Mouse (Mus musculus) C2C12 (cell line): ENCODE measurements at regions not wholly inside any gene's neighbourhood (a gene's known extent, or its start where the extent isn't known, plus 50 kb on each side); places are given as distances from the start of the nearest gene placed in this dataset.
"Not testable (repeated sequence)": the region's sequence is repeated elsewhere in the genome, so short reads cannot be mapped to it uniquely, and the experiment has no call there.

Experiments used
- H3K27me3 ChIP-seq: one replicate; pipeline ENCODE4 v1.6.1; 2011; ENCODE audit not compliant: control insufficient read depth, insufficient read depth, insufficient read length
- H3K36me3 ChIP-seq: one replicate; pipeline ENCODE4 v1.6.1; 2011; ENCODE audit not compliant: control insufficient read depth, insufficient read depth
- H3K4me3 ChIP-seq: one replicate; pipeline ENCODE4 v1.5.1; 2011; ENCODE audit warnings: mild to moderate bottlenecking, control low read depth; ENCODE audit not compliant: poor library complexity, insufficient read depth, severe bottlenecking
- H3K79me2 ChIP-seq: one replicate; pipeline ENCODE4 v1.6.1; 2011; ENCODE audit not compliant: control insufficient read depth, insufficient read depth
- H3K79me3 ChIP-seq: one replicate; pipeline ENCODE4 v1.6.1; 2011; ENCODE audit warnings: low read depth, control low read depth
- H3ac ChIP-seq: one replicate; pipeline ENCODE3; 2011; ENCODE audit warnings: low read depth; ENCODE audit not compliant: control insufficient read depth, insufficient read length
- CEBPB ChIP-seq: IDR thresholded peaks from one replicate; pipeline ENCODE4 v1.6.1; 2011; ENCODE audit warnings: low read depth, mild to moderate bottlenecking, control low read depth, moderate library complexity
- CTCF ChIP-seq: IDR thresholded peaks from one replicate; pipeline ENCODE4 v1.5.1; 2011; ENCODE audit not compliant: control insufficient read depth, insufficient read depth, insufficient read length
- FOSL1 ChIP-seq: IDR thresholded peaks from one replicate; pipeline ENCODE4 v1.8.0; 2011; ENCODE audit warnings: mild to moderate bottlenecking, low read length; ENCODE audit not compliant: poor library complexity, insufficient read depth, severe bottlenecking
- MAX ChIP-seq: IDR thresholded peaks from one replicate; pipeline ENCODE4 v1.6.1; 2011; ENCODE audit warnings: mild to moderate bottlenecking, control low read depth
- MYOD1 ChIP-seq: IDR thresholded peaks from one replicate; pipeline ENCODE4 v1.6.1; 2011; ENCODE audit warnings: low read depth; ENCODE audit not compliant: control insufficient read depth, insufficient read length
- MYOG ChIP-seq: IDR thresholded peaks from one replicate; pipeline ENCODE4 v1.6.1; 2011; ENCODE audit not compliant: control insufficient read depth, insufficient read length; ENCODE audit errors: extremely low read depth
- USF1 ChIP-seq: IDR thresholded peaks from one replicate; pipeline ENCODE4 v1.6.1; 2011; ENCODE audit warnings: low read depth, mild to moderate bottlenecking, control low read depth, moderate library complexity

GRCm38 (mm10) chr3:56955098-56955798, 346.5 kb downstream of the Tm4sf1 start:
- H3K79me2 ChIP-seq = no peaks in the 10 kb centered on the region
- H3K36me3 ChIP-seq = no peaks in the 10 kb centered on the region
- TF ChIP-seq FOSL1 = no peak
- TF ChIP-seq CTCF = no peak
- no peak for TF ChIP-seq MYOG
- no peaks in the 10 kb centered on the region for H3K79me3 ChIP-seq
- no peak overlapping the region for H3ac ChIP-seq
- no peak overlapping the region for H3K4me3 ChIP-seq
- H3K27me3 ChIP-seq = no peaks in the 10 kb centered on the region

DNA sequence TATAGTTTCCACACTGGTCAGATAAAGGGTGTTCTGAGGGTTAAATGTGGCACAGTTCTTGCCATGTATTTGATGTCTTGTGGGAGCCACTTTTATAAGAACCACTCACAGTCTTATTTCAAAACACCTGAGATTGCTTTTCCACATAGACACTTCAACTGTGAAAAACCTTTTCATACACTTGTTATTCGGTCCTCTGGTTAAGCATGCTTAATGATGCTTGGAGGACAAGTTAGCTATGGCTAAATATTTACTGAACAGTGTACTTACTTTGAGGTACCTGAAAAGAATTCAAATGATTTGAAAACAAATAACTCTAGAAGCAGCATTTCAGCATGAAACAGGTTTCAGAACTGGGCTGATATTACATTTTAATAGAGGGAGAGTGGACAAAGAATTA, 359.2 kb downstream of the Tm4sf1 start:
- H3ac ChIP-seq, H3K27me3 ChIP-seq, H3K4me3 ChIP-seq, H3K79me2 ChIP-seq, H3K36me3 ChIP-seq, H3K79me3 ChIP-seq: not testable (repeated sequence)

DNA sequence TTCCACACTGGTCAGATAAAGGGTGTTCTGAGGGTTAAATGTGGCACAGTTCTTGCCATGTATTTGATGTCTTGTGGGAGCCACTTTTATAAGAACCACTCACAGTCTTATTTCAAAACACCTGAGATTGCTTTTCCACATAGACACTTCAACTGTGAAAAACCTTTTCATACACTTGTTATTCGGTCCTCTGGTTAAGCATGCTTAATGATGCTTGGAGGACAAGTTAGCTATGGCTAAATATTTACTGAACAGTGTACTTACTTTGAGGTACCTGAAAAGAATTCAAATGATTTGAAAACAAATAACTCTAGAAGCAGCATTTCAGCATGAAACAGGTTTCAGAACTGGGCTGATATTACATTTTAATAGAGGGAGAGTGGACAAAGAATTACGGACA, 372.8 kb downstream of the Tm4sf1 start:
- not testable (repeated sequence) for H3K36me3 ChIP-seq, H3K4me3 ChIP-seq, H3K79me2 ChIP-seq, H3K27me3 ChIP-seq, H3ac ChIP-seq, H3K79me3 ChIP-seq

GRCm38 (mm10) chr3:56898491-56898890, 403.3 kb downstream of the Tm4sf1 start:
- Histone ChIP-seq H3K36me3 (no peaks in the 10 kb centered on the region), H3K79me2 (no peaks in the 10 kb centered on the region), H3ac (no peak overlapping the region), H3K27me3 (no peaks in the 10 kb centered on the region), H3K4me3 (no peak overlapping the region), H3K79me3 (no peaks in the 10 kb centered on the region)
- no peak for TF ChIP-seq CEBPB

- Histone ChIP-seq H3K79me2 (no peaks in the 10 kb centered on the region), H3K4me3 (no peak overlapping the region), H3K27me3 (no peaks in the 10 kb centered on the region), H3K79me3 (no peaks in the 10 kb centered on the region), H3K36me3 (no peaks in the 10 kb centered on the region), H3ac (no peak overlapping the region)
- TF ChIP-seq CTCF = no peak
- TF ChIP-seq CEBPB = no peak
- TF ChIP-seq MYOD1 = no peak
- no peak for TF ChIP-seq FOSL1
- no peak for TF ChIP-seq USF1
- no peak for TF ChIP-seq MAX
- TF ChIP-seq MYOG = no peak
Measured at GRCm38 (mm10) chr3:56877062-56877461, 424.7 kb downstream of the Tm4sf1 start.

- Histone ChIP-seq H3K4me3 (no peak overlapping the region), H3K27me3 (no peaks in the 10 kb centered on the region), H3K79me3 (no peaks in the 10 kb centered on the region), H3ac (no peak overlapping the region), H3K36me3 (no peaks in the 10 kb centered on the region), H3K79me2 (no peaks in the 10 kb centered on the region)
- no peak for TF ChIP-seq FOSL1
- no peak for TF ChIP-seq MYOD1
- no peak for TF ChIP-seq MAX
- no peak for TF ChIP-seq USF1
- no peak for TF ChIP-seq CEBPB
- no peak for TF ChIP-seq CTCF
- TF ChIP-seq MYOG = no peak
Measured at GRCm38 (mm10) chr3:56863591-56863990, 438.2 kb downstream of the Tm4sf1 start.

GRCm38 (mm10) chr3:56859841-56860240, 441.9 kb downstream of the Tm4sf1 start:
- no peaks in the 10 kb centered on the region for H3K79me2 ChIP-seq
- no peaks in the 10 kb centered on the region for H3K27me3 ChIP-seq
- no peak overlapping the region for H3ac ChIP-seq
- TF ChIP-seq MYOG (no peak), MAX (no peak), MYOD1 (no peak), CEBPB (no peak), CTCF (no peak), USF1 (no peak), FOSL1 (no peak)
- H3K36me3 ChIP-seq = no peaks in the 10 kb centered on the region
- H3K79me3 ChIP-seq = no peaks in the 10 kb centered on the region
- no peak overlapping the region for H3K4me3 ChIP-seq
